Mouse (Mus musculus) midbrain, embryonic 11.5 days (tissue): Measurements from ENCODE around the gene Sgpp1. TPM values are rescaled to one million over a fixed set of nuclear protein-coding genes. Genes with fewer than 3 reads are reported as not detected.
"Not testable (repeated sequence)": the region's sequence is repeated elsewhere in the genome, so short reads cannot be mapped to it uniquely, and the experiment has no call there.

Experiments
- ATAC-seq: fragments of 200-750 bp; cut with Nextera tagmentation; 2 replicates; pipeline ENCODE4 v1.8.0; 2017; ENCODE audit warnings: moderate TSS enrichment, moderate library complexity; ENCODE audit not compliant: low FRiP score
- DNase-seq: peaks from one replicate; pipeline ENCODE4 v3.0.0; 2015; ENCODE audit warnings: low spot score; ENCODE audit errors: missing footprints
- H3K27ac ChIP-seq: fragments of 300-500 bp; sonication (generic); 2 replicates; pipeline ENCODE4 v1.5.1; 2014; ENCODE audit warnings: low read depth, low read length
- H3K27me3 ChIP-seq: fragments of 300-500 bp; sonication (generic); 2 replicates; pipeline ENCODE4 v1.6.1; 2014; ENCODE audit warnings: mild to moderate bottlenecking, low read length, moderate library complexity, mixed read lengths; ENCODE audit not compliant: control insufficient read depth, insufficient read depth
- H3K36me3 ChIP-seq: fragments of 300-500 bp; sonication (generic); 2 replicates; pipeline ENCODE4 v1.6.1; 2014; ENCODE audit warnings: mild to moderate bottlenecking, low read length, moderate library complexity, mixed read lengths; ENCODE audit not compliant: control insufficient read depth, insufficient read depth
- H3K4me1 ChIP-seq: fragments of 300-500 bp; sonication (generic); 2 replicates; pipeline ENCODE4 v1.6.1; 2014; ENCODE audit warnings: low read length; ENCODE audit not compliant: control insufficient read depth, insufficient read depth
- H3K4me2 ChIP-seq: fragments of 300-500 bp; sonication (generic); 2 replicates; pipeline ENCODE4 v1.6.1; 2014; ENCODE audit warnings: mild to moderate bottlenecking, moderate library complexity
- H3K4me3 ChIP-seq: fragments of 300-500 bp; sonication (generic); 2 replicates; pipeline ENCODE4 v1.5.1; 2014; ENCODE audit warnings: low read depth, low read length
- H3K9ac ChIP-seq: fragments of 300-500 bp; sonication (generic); 2 replicates; pipeline ENCODE4 v1.6.1; 2014; ENCODE audit warnings: low read length
- H3K9me3 ChIP-seq: fragments of 300-500 bp; sonication (generic); 2 replicates; pipeline ENCODE4 v1.6.1; 2016; ENCODE audit warnings: low read length; ENCODE audit not compliant: control insufficient read depth
- WGBS: fragments of 180-500 bp; shearing (Covaris S2); extraction: QIAGEN DNeasy Blood & Tissue Kit; methylation state at CpG from one replicate; pipeline ENCODE4 v1.1.7; 2014; 5-methylcytosine and 5-hydroxymethylcytosine counted together
- polyA plus RNA-seq: library from polyadenylated mRNA; unstranded; fragments of >200 nt; fragmentation: Nextera tagmentation; extraction: Ambion mirVana; gene quantifications from 2 replicates; pipeline ENCODE4 v1.2.1, GENCODE M21; 2014

The Sgpp1 gene
- polyA plus RNA-seq, 1 experiment from 2014 or later = 10.0 TPM

DNA sequence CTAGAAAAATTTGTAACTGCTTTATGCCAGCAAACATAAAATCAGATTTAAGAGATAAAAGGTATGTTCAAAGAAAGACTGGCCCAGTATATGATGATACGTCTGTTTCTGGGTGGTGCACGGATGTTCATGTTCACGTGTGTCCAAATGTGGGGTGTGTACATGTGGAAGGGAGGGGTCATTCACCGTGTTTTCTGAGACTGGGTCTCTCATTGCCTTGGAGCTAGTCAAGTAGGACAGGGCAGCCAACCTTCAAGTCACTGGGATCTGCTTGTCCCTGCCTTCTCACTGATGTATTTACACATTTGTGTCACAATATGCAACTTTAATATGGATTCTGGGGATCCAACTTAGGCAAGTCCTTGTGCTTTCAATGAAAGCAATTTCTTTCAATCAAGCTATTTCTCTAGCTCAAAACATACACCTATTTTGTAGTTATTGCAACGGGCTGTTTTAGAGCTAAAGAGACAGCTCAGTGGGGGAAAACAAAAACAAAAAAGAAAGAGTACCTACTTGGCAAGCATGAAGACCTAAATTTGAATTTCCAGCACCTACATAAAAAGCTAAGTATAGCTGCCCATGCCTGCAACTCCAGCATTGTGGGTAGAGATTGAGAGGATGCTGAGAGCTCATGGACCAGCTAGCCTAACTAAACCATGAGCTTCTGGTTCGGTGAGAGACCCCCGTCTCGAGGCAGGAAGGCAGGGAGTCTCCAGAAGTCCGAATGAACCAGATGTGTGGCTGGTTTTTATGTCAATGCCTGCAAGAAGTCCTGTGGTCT, 24.7 kb downstream of the Sgpp1 start:
- 88% methylated on average over 9 of the region's 9 CpGs for WGBS
- no peaks in the 10 kb centered on the region for H3K9me3 ChIP-seq
- no peak overlapping the region for H3K27ac ChIP-seq
- no peaks in the 10 kb centered on the region for H3K4me1 ChIP-seq
- no peak overlapping the region for H3K4me2 ChIP-seq
- DNase-seq = peak; percentile 66
- no peak overlapping the region for H3K4me3 ChIP-seq
- H3K36me3 ChIP-seq = no peaks in the 10 kb centered on the region
- H3K27me3 ChIP-seq = no peaks in the 10 kb centered on the region
- no peak overlapping the region for H3K9ac ChIP-seq
- ATAC-seq = no peak

DNA sequence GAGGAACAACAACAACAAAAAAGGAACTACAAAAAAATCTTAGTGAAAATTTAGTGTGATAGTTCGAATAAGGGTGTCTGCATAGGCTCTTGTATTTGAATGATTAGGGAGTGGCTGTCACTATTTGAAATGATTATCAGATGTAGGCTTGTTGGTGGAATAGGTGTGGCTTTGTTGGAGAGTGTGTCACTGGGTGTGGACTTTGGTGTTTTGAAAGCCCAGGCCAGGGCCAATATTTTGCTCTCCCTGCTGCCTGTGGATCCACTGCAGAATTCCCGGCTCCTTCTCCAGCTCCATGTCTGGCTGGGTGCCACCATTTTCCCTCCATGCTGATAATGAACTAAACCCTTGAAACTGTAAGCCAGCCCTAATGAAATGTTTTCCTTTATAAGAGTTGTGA, 26.0 kb downstream of the Sgpp1 start:
- DNase-seq (peak; percentile 56), ATAC-seq (no peak)
- H3K27me3 ChIP-seq = no peaks in the 10 kb centered on the region
- H3K4me3 ChIP-seq = no peak overlapping the region
- H3K4me1 ChIP-seq = no peaks in the 10 kb centered on the region
- no peak overlapping the region for H3K4me2 ChIP-seq
- H3K27ac ChIP-seq = no peak overlapping the region
- no peaks in the 10 kb centered on the region for H3K9me3 ChIP-seq
- H3K9ac ChIP-seq = no peak overlapping the region
- no peaks in the 10 kb centered on the region for H3K36me3 ChIP-seq
- WGBS = 89% methylated on average over 2 of the region's 2 CpGs

DNA sequence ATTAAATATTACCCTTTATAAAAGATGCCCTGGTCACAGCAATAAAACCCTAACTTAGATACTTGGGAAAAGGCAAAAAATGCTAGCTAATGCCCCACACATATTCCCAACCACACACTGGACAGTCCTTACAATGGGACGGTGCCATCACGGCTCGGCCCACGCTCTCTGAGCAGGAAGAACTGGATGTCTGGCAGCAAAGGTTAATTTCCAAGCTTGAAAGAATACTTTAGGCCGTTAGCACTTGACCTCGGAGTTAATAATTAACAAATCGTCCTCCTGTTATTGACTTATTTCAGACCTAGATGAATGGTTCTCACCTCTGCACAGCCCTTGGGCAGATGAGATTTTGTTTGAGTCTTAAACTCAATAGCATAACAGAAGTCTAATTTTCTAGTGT, 28.9 kb downstream of the Sgpp1 start:
- H3K4me3 ChIP-seq = no peak overlapping the region
- no peak overlapping the region for H3K4me2 ChIP-seq
- H3K27ac ChIP-seq = no peak overlapping the region
- H3K27me3 ChIP-seq = no peaks in the 10 kb centered on the region
- WGBS = 93% methylated on average over 7 of the region's 7 CpGs
- H3K4me1 ChIP-seq = no peaks in the 10 kb centered on the region; the same call in 1 of the 2 replicates
- ATAC-seq (no peak), DNase-seq (peak; percentile 19)
- no peaks in the 10 kb centered on the region for H3K36me3 ChIP-seq
- H3K9me3 ChIP-seq = no peaks in the 10 kb centered on the region
- H3K9ac ChIP-seq = no peak overlapping the region

DNA sequence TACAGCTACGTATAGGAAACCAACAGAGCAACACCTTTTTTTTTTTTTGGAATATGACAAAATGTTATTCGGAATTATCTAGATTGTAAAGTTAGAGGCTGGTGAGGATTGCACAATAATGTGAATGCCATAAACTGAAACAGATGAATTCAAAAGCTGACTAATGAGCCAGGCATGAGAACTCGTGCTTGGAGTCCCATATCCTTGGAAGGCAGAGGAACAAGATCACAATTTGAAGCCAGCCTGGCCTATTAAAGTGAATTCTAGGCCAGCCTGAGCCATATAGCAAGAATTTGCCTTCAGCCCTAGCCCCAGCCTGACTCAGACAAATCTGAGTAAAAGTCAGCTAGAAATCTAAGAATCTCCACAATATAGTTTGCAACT, 32.8 kb downstream of the Sgpp1 start:
- H3K27me3 ChIP-seq = no peaks in the 10 kb centered on the region
- no peak overlapping the region for H3K4me3 ChIP-seq
- 92% methylated on average over 3 of the region's 3 CpGs for WGBS
- no peak for DNase-seq
- peaks cover 3% of the 10 kb centered on the region; the same call in 1 of the 2 replicates for H3K4me1 ChIP-seq
- no peaks in the 10 kb centered on the region for H3K9me3 ChIP-seq
- no peak overlapping the region for H3K27ac ChIP-seq
- H3K36me3 ChIP-seq = no peaks in the 10 kb centered on the region
- ATAC-seq = no peak
- no peak overlapping the region for H3K4me2 ChIP-seq
- H3K9ac ChIP-seq = no peak overlapping the region

DNA sequence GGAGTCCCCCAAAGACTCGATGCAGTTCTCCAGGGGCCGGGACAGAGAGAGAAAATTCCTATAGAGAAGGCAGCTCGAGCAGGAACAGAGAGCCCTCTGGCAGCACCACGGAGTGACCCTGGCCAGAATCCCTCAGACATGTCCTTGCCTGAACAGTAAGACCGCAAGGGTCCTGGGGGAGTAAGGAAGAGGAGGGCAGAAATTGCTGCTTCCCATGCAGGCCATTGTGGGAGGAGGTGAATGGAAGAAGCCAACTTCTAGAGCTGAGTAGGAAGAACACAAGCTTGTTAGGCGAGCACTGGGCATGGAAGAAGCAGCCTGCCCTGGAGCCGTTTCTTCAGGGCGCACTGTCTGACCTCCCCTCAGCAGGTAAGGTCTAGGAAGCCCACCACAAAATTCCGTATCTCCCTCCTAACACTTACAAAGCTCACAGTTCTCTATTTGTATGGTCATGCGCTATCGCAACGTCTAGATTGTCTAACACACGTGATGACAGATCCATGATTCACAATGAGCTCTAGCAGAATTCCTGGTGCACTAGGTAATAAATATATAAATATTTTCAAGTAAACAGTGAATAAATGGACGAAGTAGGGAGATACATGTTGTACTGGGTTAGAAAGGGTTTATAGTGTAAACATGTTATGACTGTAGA, 33.3 kb downstream of the Sgpp1 start:
- Histone ChIP-seq H3K4me2 (no peak overlapping the region), H3K27ac (no peak overlapping the region), H3K27me3 (no peaks in the 10 kb centered on the region), H3K9ac (no peak overlapping the region; the same call in 1 of the 2 replicates), H3K9me3 (no peaks in the 10 kb centered on the region), H3K36me3 (no peaks in the 10 kb centered on the region), H3K4me3 (no peak overlapping the region), H3K4me1 (peaks cover 3% of the 10 kb centered on the region; the same call in 1 of the 2 replicates)
- DNase-seq (no peak), ATAC-seq (no peak)
- WGBS = 73% methylated on average over 14 of the region's 14 CpGs

DNA sequence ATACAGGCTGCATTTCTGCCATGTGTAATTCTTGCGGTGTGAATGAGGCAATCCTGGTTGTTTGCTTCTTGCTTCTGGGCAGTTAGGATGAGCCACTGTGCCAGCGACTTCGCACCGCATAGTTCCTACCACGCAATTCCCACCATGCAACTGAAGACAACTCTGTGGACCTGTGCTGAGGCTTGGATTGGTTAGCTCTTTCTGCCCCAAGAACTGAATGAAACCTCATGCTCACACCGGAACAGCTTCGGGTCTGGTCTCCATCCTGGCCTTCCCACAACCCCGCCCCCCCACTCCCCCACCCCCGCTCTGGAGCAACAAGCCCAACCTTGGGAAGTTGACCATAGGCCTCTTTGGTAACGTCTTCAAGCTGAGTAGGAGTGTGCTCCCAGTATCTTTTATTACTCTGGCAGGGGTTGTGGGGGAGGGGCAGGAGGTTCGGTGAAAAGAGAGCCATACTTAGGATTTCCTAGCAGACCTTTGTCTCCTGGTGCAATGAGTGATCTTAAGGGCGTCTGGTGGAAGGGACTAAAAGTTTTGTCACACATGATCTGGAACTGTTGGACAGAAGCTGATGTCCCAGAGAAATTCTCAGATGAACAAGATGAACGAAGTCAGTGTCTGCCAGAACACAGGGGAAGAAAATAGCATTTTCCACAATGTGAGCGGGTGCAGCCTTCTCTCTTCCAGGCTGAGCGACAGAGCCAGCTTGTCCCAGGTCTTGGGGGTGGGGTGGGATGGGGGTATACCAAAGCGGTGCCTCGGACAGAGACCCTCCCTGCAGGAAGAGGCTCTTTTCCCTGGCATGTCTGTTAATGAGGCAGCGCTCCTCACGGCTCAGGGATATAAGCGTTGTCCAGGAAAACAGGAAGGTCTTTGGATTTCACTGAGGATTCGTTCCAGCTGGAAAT, 34.1 kb downstream of the Sgpp1 start:
- WGBS = 44% methylated on average over 21 of the region's 21 CpGs
- H3K27me3 ChIP-seq = no peaks in the 10 kb centered on the region
- peak overlapping the region; percentile 10; the same call in 1 of the 2 replicates for H3K4me2 ChIP-seq
- H3K27ac ChIP-seq = no peak overlapping the region
- no peaks in the 10 kb centered on the region for H3K9me3 ChIP-seq
- peak overlapping the region; percentile 25; the same call in 1 of the 2 replicates for H3K9ac ChIP-seq
- no peaks in the 10 kb centered on the region for H3K36me3 ChIP-seq
- H3K4me1 ChIP-seq = peaks cover 3% of the 10 kb centered on the region; the same call in 1 of the 2 replicates
- ATAC-seq (no peak), DNase-seq (peak; percentile 90)
- H3K4me3 ChIP-seq = no peak overlapping the region

DNA sequence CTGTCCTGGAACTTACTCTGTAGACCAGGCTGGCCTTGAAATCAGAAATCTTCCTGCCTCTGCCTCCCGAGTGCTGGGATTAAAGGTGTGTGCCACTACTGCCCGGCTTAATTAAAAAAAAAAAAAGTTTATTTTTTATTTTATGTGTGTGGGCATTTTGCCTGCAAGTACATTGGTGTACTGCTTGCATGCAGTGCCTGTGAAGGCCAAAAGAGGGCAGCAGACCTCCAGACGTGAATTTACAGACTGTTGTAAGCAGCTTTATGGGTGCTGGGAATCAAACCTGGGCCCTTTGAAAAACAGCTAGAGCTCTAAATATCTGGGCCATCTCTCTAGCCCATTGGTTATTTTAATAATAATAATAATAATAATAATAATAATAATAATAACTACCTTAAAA, 36.8 kb downstream of the Sgpp1 start:
- H3K36me3 ChIP-seq = no peaks in the 10 kb centered on the region
- no peaks in the 10 kb centered on the region for H3K9me3 ChIP-seq
- no peak overlapping the region for H3K4me3 ChIP-seq
- H3K9ac ChIP-seq = no peak overlapping the region
- peaks cover 3% of the 10 kb centered on the region; the same call in 1 of the 2 replicates for H3K4me1 ChIP-seq
- no peaks in the 10 kb centered on the region for H3K27me3 ChIP-seq
- no peak overlapping the region for H3K27ac ChIP-seq
- no peak overlapping the region for H3K4me2 ChIP-seq
- DNase-seq (no peak), ATAC-seq (no peak)
- 88% methylated on average over 3 of the region's 3 CpGs for WGBS

DNA sequence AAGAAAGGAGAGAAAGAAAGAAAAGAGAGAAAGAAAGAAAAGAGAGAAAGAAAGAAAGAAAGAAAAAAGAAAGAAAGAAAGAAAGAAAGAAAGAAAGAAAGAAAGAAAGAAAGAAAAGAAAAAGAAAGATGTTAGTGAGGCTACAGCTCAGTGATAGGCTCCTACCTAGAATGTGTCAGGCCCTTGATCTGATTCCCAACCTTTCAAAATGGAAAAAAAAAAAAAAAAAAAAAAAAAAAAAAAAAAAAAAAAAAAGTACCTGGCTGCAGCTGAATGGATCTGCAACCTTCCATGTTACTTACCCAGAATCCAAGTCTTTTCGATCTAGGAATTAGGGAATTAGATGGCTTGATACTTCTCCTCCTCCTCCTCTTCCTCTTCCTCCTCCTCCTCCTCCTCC, 39.7 kb downstream of the Sgpp1 start:
- not testable (repeated sequence) for H3K9me3 ChIP-seq, H3K4me3 ChIP-seq, H3K9ac ChIP-seq, H3K4me1 ChIP-seq, H3K4me2 ChIP-seq, ATAC-seq, H3K27ac ChIP-seq, H3K27me3 ChIP-seq, H3K36me3 ChIP-seq
- 81% methylated on average over 1 of the region's 1 CpGs for WGBS
- DNase-seq = peak; percentile 60
